In the genomic region with DNA sequence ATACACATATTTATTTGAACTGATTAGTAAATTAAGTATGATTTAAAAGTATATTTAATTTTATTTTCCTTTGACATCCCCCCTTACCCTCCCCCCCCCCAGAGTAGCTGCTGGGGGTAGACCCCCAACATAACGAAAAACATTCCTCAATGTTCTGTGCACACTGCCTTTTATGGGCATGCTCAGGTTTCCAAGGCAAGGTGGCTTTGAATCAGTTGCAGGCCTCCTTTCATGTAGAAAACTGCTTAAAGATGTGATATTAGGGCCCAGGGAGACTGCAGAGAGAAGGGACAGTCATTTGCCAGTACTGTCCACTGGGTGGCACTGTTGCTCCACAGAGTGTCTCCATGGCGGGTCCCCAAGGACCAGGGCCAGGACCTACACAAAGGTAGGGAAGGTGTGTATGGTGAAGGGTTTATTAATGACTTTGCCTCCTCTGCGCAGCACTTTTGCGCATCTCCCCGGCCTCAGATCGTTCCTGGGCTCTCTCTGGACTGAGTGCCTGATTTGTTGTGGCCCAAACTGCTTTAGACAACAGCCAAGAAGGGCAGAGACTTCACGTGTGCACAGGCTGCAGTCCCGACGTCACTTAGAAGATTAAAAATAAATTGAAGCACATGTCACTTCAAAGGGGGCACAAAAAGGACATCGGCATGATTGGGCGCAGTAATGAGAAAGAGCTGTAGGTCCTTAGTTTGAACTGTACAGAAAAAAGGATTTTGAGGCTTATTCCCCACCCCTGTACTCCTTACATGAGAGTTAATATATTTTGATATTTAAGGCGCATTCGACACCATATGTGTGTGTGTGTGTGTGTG, we compare ENCODE assay signal across 9 mouse cellular contexts.
DNase-seq lines count a peak whose midpoint lies in the region; ATAC-seq and TF ChIP-seq lines count a peak whose summit lies in the region.
"Had no signal": no experiment of that assay in that cellular context is flagged by ENCODE, and none has a peak within 500 bp of the region (broad histone marks: within the 10 kb centered on the region; RNA-seq: fewer than 3 reads in every experiment).

No protein-coding gene starts in this region.

- no peak overlapping the region for H3K4me3 ChIP-seq in cerebellum, adult 2 months (replicated peaks; ENCODE audit: insufficient read depth, low read depth, low read length)
- H3K4me3 ChIP-seq in forebrain, postnatal 0 days (ENCODE audit: low read depth, low read length): peak overlapping the region; percentile 13; the same call in 1 of the 2 replicates
- H3K4me3 ChIP-seq in hindbrain, embryonic 13.5 days: peak overlapping the region; percentile 9
- H3K4me3 ChIP-seq: myocyte had no signal

- no peak for TF ChIP-seq POLR2A in cerebellum, adult 2 months (IDR thresholded peaks at IDR 0.05; ENCODE audit: borderline replicate concordance, insufficient read depth, low read length)

- no peaks in the 10 kb centered on the region for H3K36me3 ChIP-seq in forebrain, postnatal 0 days (ENCODE audit: insufficient read depth)
- H3K36me3 ChIP-seq in hindbrain, embryonic 13.5 days: no peaks in the 10 kb centered on the region

- H3K27ac ChIP-seq in cerebellum, adult 2 months (ENCODE audit: insufficient read depth, low read length): no peak overlapping the region
- H3K27ac ChIP-seq in forebrain, postnatal 0 days (ENCODE audit: low read depth, low read length): peak overlapping the region; percentile 87
- peak overlapping the region; percentile 94 for H3K27ac ChIP-seq in hindbrain, embryonic 13.5 days

- POLR2A ChIA-PET in Patski (lab: Charles Lee): interaction anchor here (0.6 kb wide), 1 partner anchor 1859 kb away, joined by 3 read pairs; no protein-coding TSS in a partner anchor

- no peaks in the 10 kb centered on the region for H3K27me3 ChIP-seq in Patski
- H3K27me3 ChIP-seq in cerebellum, adult 2 months (ENCODE audit: control insufficient read depth, insufficient read depth, low read length): no peaks in the 10 kb centered on the region
- H3K27me3 ChIP-seq in forebrain, postnatal 0 days (ENCODE audit: insufficient read depth, low read length): no peaks in the 10 kb centered on the region
- no peaks in the 10 kb centered on the region for H3K27me3 ChIP-seq in hindbrain, embryonic 13.5 days

- no peaks in the 10 kb centered on the region for H3K9me3 ChIP-seq in forebrain, postnatal 0 days (ENCODE audit: low read length)
- H3K9me3 ChIP-seq in hindbrain, embryonic 13.5 days: no peaks in the 10 kb centered on the region

- DNase-seq in Patski (ENCODE audit: low read depth, low spot score): no peak
- peak; percentile 66 to 83 for DNase-seq in cerebellum, adult 2 months
- peak; percentile 95 for DNase-seq in forebrain, postnatal 0 days
- DNase-seq in layer of hippocampus, postnatal 25 days (ENCODE audit: extremely low spot score in 1 of 2, low spot score in 1 of 2): peak; percentile 74 to 92
- DNase-seq in lung, postnatal 4 days: peak; percentile 66 to 79
- DNase-seq in right cerebral cortex, postnatal 10 days (ENCODE audit: low spot score in 2 of 2): peak; percentile 85 to 88
- peak; percentile 77 for DNase-seq in urinary bladder, postnatal 14 days (ENCODE audit: low spot score)

- H3K4me1 ChIP-seq in cerebellum, adult 2 months (ENCODE audit: control insufficient read depth, insufficient read depth, low read length): no peaks in the 10 kb centered on the region
- H3K4me1 ChIP-seq in forebrain, postnatal 0 days (ENCODE audit: insufficient read depth): peaks cover 10% of the 10 kb centered on the region
- H3K4me1 ChIP-seq in hindbrain, embryonic 13.5 days (replicated peaks): peaks cover 28% of the 10 kb centered on the region

- peak overlapping the region; percentile 44 for H3K4me2 ChIP-seq in forebrain, postnatal 0 days (ENCODE audit: low read depth)
- peak overlapping the region; percentile 41 for H3K4me2 ChIP-seq in hindbrain, embryonic 13.5 days

- TF ChIP-seq CTCF in Patski (IDR thresholded peaks at IDR 0.05): peak; percentile 95
- peak; percentile 99 for TF ChIP-seq CTCF in cerebellum, adult 2 months (IDR thresholded peaks at IDR 0.05; ENCODE audit: borderline replicate concordance, insufficient read depth, low read depth, low read length)
- peak; percentile 99 for TF ChIP-seq CTCF in forebrain, postnatal 0 days (IDR thresholded peaks at IDR 0.05; ENCODE audit: low read depth)

- CTCF ChIA-PET in Patski (lab: Charles Lee): no interaction called here

- in situ Hi-C loops in Patski (cut with MboI; ENCODE audit: low pct_unique_long_range_greater_than_20kb): loop anchor here (5.0 to 25.0 kb wide), 7 partner anchors 242 to 1899 kb away; partner anchors contain the start of gene Sox11

- WGBS in cerebellum, adult 2 months: 28% methylated on average over 13 of the region's 13 CpGs
- 17% methylated on average over 13 of the region's 13 CpGs for WGBS in forebrain, postnatal 0 days
- WGBS in hindbrain, embryonic 13.5 days: 19% methylated on average over 13 of the region's 13 CpGs

- ATAC-seq in Patski: no peak
- peak; percentile 94 for ATAC-seq in forebrain, postnatal 0 days
- ATAC-seq in hindbrain, embryonic 13.5 days (ENCODE audit: low FRiP score): peak; percentile 87

- H3K9ac ChIP-seq in forebrain, postnatal 0 days: peak overlapping the region; percentile 41
- H3K9ac ChIP-seq in hindbrain, embryonic 13.5 days: peak overlapping the region; percentile 46; the same call in 1 of the 2 replicates
